Mouse (Mus musculus): ENCODE results near the gene Syne3. TPM values are rescaled to one million over a fixed set of nuclear protein-coding genes. Genes with fewer than 3 reads are reported as not detected.

Gene Syne3
- total and polyA plus RNA-seq, 3 experiments: 4.9 to 10.7 TPM; not detected in 1

DNA sequence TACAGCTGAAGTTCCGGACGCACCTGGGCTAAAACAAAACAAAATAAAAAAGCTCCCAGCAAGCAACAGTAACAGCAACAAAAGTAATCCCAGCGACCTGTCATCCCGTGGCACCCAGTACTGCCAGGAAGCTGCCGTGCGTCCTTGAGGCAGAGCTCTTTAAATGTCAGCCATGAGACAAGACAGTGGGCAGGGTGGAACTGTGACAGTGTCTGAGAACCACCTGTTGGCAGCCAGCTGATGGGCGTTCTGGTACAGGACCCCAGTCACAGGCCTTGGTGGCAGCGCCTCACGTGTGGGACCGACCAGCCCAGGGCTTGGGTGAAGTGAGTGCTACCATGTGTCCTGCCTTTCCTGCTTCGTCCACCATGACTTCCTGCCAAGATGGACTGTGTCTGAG lies 28.6 kb upstream of the Syne3 start:
- Histone ChIP-seq H3K36me3 (ENCODE audit: control insufficient read depth in 1 of 2, insufficient read depth in 2 of 2, low read length in 2 of 2) (peaks cover 11 to 31% of the 10 kb centered on the region in 2 experiments), H3K79me2 (ENCODE audit: control insufficient read depth, insufficient read depth, low read length, poor library complexity) (peaks cover 70% of the 10 kb centered on the region), H3K9ac (ENCODE audit: control insufficient read depth, low read depth, low read length, poor library complexity, severe bottlenecking) (peak overlapping the region; percentile 44), H3K27me3 (ENCODE audit: control insufficient read depth in 1 of 2, insufficient read depth in 2 of 2, low read length in 2 of 2) (no peaks in the 10 kb centered on the region), H3K4me1 (ENCODE audit: control insufficient read depth in 1 of 2, insufficient read depth in 2 of 2, low read length in 2 of 2) (peaks cover 14 to 46% of the 10 kb centered on the region in 2 experiments), H3K4me3 (ENCODE audit: control insufficient read depth in 1 of 2, insufficient read depth in 1 of 2, low read depth in 2 of 2, low read length in 2 of 2) (peak overlapping the region in 1 of 2 experiments; percentile 27; a peak in 2 of 4 replicates), H3K9me3 (replicated peaks; ENCODE audit: insufficient read depth, low read length) (no peaks in the 10 kb centered on the region), H3K27ac (ENCODE audit: control insufficient read depth, low read depth, low read length) (peak overlapping the region; percentile 80)
- DNase-seq (ENCODE audit: low read depth, low spot score): no peak
- TF ChIP-seq BHLHE40 (IDR thresholded peaks at IDR 0.05; ENCODE audit: borderline replicate concordance, low read depth, low read length) (no peak), JUND (IDR thresholded peaks at IDR 0.05; ENCODE audit: low read depth, low read length) (no peak), MAX (IDR thresholded peaks at IDR 0.05; ENCODE audit: low read length) (no peak), USF1 (IDR thresholded peaks at IDR 0.05; ENCODE audit: low read depth, low read length) (no peak), MEF2A (IDR thresholded peaks at IDR 0.05; ENCODE audit: extremely low read depth, insufficient replicate concordance, low read depth, low read length, poor library complexity, severe bottlenecking) (no peak), USF2 (IDR thresholded peaks at IDR 0.05; ENCODE audit: borderline replicate concordance in 1 of 2, insufficient read depth in 1 of 2, low read depth in 1 of 2, low read length in 2 of 2) (no peak), ZC3H11A (IDR thresholded peaks at IDR 0.05; ENCODE audit: low read depth, low read length) (no peak), POLR2A (IDR thresholded peaks at IDR 0.05; ENCODE audit: control insufficient read depth in 1 of 2, insufficient read depth in 1 of 2, low read depth in 1 of 2, low read length in 2 of 2, poor library complexity in 1 of 2) (no peak), TBP (IDR thresholded peaks at IDR 0.05; ENCODE audit: low read depth, low read length) (no peak), MXI1 (IDR thresholded peaks at IDR 0.05; ENCODE audit: low read depth, low read length) (no peak), KAT2A (conservative IDR thresholded peaks at IDR 0.05; ENCODE audit: low read depth, low read length) (no peak)

DNA sequence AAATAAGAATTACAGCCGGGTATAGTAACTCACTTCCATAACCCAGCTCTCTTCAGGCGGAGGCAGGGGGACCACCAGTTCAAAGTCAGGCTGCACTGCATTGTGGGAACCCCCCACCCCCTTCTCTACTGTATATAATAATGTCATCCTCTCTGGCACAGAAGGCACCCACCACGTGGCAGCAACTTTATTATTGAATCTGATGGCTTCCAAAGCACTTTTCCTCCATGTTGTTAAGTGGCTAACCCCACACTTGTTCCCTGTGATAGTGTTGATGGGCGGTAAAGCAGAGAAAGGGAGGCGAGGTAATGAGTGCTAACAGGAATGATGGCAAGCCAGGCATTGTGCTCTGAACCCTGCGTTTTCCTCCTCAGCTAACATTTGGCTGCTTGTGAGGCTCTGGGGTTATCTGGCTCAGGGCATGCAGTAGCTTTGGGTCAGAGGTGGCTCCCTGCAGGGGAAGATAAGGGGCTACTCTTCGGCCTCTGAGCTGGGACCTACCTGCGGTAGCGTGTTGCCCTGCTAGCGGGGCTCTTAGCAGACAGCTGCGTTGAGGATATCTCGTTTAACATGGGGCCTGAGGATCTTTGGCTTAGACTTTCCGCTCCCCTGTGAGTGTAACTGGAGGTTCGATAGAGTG lies 24.6 kb upstream of the Syne3 start:
- Histone ChIP-seq H3K36me3 (ENCODE audit: control insufficient read depth in 1 of 2, insufficient read depth in 2 of 2, low read length in 2 of 2) (peaks cover 0 to 32% of the 10 kb centered on the region in 2 experiments; a peak in 3 of 4 replicates), H3K79me2 (ENCODE audit: control insufficient read depth, insufficient read depth, low read length, poor library complexity) (peaks cover 88% of the 10 kb centered on the region)
- DNase-seq (ENCODE audit: low read depth, low spot score): peak; percentile 46

More for the DNA sequence above, 24.6 kb upstream of the Syne3 start:
- Histone ChIP-seq H3K27me3 (ENCODE audit: control insufficient read depth in 1 of 2, insufficient read depth in 2 of 2, low read length in 2 of 2) (no peaks in the 10 kb centered on the region), H3K9ac (ENCODE audit: control insufficient read depth, low read depth, low read length, poor library complexity, severe bottlenecking) (peak overlapping the region; percentile 92), H3K4me3 (ENCODE audit: control insufficient read depth in 1 of 2, insufficient read depth in 1 of 2, low read depth in 2 of 2, low read length in 2 of 2) (peak overlapping the region; percentile 98 to 99), H3K9me3 (replicated peaks; ENCODE audit: insufficient read depth, low read length) (no peaks in the 10 kb centered on the region), H3K4me1 (ENCODE audit: control insufficient read depth in 1 of 2, insufficient read depth in 2 of 2, low read length in 2 of 2) (peaks cover 8 to 47% of the 10 kb centered on the region in 2 experiments; a peak in 3 of 4 replicates), H3K27ac (ENCODE audit: control insufficient read depth, low read depth, low read length) (peak overlapping the region; percentile 53)
- TF ChIP-seq GATA1 (IDR thresholded peaks at IDR 0.05; ENCODE audit: low read depth, low read length) (peak; percentile 47), MXI1 (IDR thresholded peaks at IDR 0.05; ENCODE audit: low read depth, low read length) (peak; percentile 80), SIN3A (IDR thresholded peaks at IDR 0.05; ENCODE audit: low read length) (peak; percentile 48), POLR2AphosphoS5 (IDR thresholded peaks at IDR 0.05; ENCODE audit: borderline replicate concordance, low read depth, low read length) (no peak), MYC (IDR thresholded peaks at IDR 0.05; ENCODE audit: low read depth, low read length) (peak; percentile 81), NRF1 (IDR thresholded peaks at IDR 0.05; ENCODE audit: insufficient read depth, low read depth, low read length, poor library complexity, severe bottlenecking) (no peak), ZNF384 (IDR thresholded peaks at IDR 0.05; ENCODE audit: low read depth, low read length) (no peak), ETS1 (IDR thresholded peaks at IDR 0.05; ENCODE audit: low read depth, low read length) (0 out of 2 replicates have a peak, but pooled peaks have one; percentile 14), EP300 (IDR thresholded peaks at IDR 0.05; ENCODE audit: low read depth in 1 of 2, low read length in 2 of 2) (peak in 1 of 2 experiments; percentile 60; a peak in 2 of 4 replicates), TAL1 (IDR thresholded peaks at IDR 0.05; ENCODE audit: low read length) (peak; percentile 86), TBP (IDR thresholded peaks at IDR 0.05; ENCODE audit: low read depth, low read length) (0 out of 2 replicates have a peak, but pooled peaks have one; percentile 14), MAX (IDR thresholded peaks at IDR 0.05; ENCODE audit: low read length) (peak; percentile 67), TCF12 (IDR thresholded peaks at IDR 0.05; ENCODE audit: low read depth, low read length) (peak; percentile 78), CTCF (IDR thresholded peaks at IDR 0.05 in 2 of 3, conservative IDR thresholded peaks at IDR 0.05 in 1 of 3; ENCODE audit: control insufficient read depth in 1 of 3, insufficient read depth in 1 of 3, low read depth in 2 of 3, low read length in 3 of 3, poor library complexity in 1 of 3, severe bottlenecking in 1 of 3) (no peak)
